Mouse (Mus musculus) myocyte (in vitro differentiated cells): ENCODE data around the gene Ism1.

Source experiments
- MAX ChIP-seq: IDR thresholded peaks from one replicate; pipeline ENCODE4 v1.6.1; 2011; ENCODE audit warnings: low read depth, mild to moderate bottlenecking, control low read depth
- POLR2AphosphoS2 ChIP-seq: IDR thresholded peaks from one replicate; pipeline ENCODE4 v1.6.1; 2011; ENCODE audit warnings: low read depth, control low read depth; ENCODE audit not compliant: insufficient read length

DNA sequence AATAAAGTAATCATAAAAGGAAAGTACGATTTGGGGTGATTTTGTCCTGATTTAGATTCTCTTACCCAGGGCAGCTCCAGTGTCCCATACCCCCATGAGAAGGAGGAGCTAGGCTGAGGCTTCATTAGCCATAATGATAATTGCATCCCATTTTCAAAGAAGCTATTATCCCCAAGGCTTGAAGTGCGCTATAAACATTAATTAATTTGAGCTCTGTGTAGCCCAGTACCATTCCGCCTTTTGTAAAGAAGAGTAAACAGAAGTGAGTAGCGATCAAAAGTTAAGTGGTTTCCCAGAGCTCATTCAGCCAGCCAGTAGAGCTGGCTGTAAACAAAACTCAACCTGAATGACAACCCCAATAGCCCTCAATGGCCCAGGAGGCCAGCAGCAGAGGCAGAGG is 21.2 kb upstream of the Ism1 start:
- TF ChIP-seq MAX (no peak), POLR2AphosphoS2 (no peak)
